Mouse (Mus musculus) bone marrow macrophage, adult 2 months (primary cell): ENCODE data around the gene Nsun7.
"Not testable (repeated sequence)": the region's sequence is repeated elsewhere in the genome, so short reads cannot be mapped to it uniquely, and the experiment has no call there.

Experiments used
- CTCF ChIP-seq: IDR thresholded peaks from 2 replicates; pipeline ENCODE4 v1.5.1; 2012; ENCODE audit warnings: low read depth, mild to moderate bottlenecking, low read length, moderate library complexity
- POLR2A ChIP-seq: IDR thresholded peaks from 2 replicates; pipeline ENCODE4 v1.6.1; 2012; ENCODE audit warnings: mild to moderate bottlenecking, low read depth, low read length, borderline replicate concordance

DNA sequence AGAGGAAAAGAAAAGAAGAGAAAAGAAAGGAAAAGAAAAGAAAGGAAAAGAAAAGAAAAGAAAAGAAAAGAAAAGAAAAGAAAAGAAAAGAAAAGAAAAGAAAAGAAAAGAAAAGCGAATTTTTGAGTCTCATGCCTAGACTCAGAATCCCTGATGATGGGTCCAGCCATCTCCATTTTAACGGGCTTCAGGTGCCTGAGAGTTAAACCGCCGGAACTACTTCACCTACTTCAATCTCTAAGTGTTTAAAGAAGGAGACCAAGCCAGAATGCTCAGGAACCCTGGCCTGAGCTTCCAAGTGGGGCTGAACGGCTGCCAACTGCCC, 304 bp upstream of the Nsun7 start:
- TF ChIP-seq CTCF, POLR2A: not testable (repeated sequence)
